Mouse (Mus musculus) ES-E14 (cell line): Measurements from ENCODE around the gene Med11.

Experiments used
- CHD2 ChIP-seq: IDR thresholded peaks from 2 replicates; pipeline ENCODE4 v1.6.1; 2014; ENCODE audit warnings: mild to moderate bottlenecking, low read depth, low read length, inconsistent platforms
- HCFC1 ChIP-seq: IDR thresholded peaks from 2 replicates; pipeline ENCODE4 v1.6.1; 2012; ENCODE audit warnings: low read length, inconsistent platforms, borderline replicate concordance; ENCODE audit not compliant: insufficient read depth
- MAFK ChIP-seq: IDR thresholded peaks from 2 replicates; pipeline ENCODE4 v1.6.1; 2014; ENCODE audit warnings: mild to moderate bottlenecking, low read depth, low read length, inconsistent platforms; ENCODE audit not compliant: insufficient read depth
- ZC3H11A ChIP-seq: IDR thresholded peaks from 2 replicates; pipeline ENCODE4 v1.6.1; 2012; ENCODE audit warnings: low read depth, mild to moderate bottlenecking, inconsistent platforms, low read length, borderline replicate concordance
- ZNF384 ChIP-seq: IDR thresholded peaks from 2 replicates; pipeline ENCODE4 v1.6.1; 2012; ENCODE audit warnings: low read depth, low read length, inconsistent platforms

DNA sequence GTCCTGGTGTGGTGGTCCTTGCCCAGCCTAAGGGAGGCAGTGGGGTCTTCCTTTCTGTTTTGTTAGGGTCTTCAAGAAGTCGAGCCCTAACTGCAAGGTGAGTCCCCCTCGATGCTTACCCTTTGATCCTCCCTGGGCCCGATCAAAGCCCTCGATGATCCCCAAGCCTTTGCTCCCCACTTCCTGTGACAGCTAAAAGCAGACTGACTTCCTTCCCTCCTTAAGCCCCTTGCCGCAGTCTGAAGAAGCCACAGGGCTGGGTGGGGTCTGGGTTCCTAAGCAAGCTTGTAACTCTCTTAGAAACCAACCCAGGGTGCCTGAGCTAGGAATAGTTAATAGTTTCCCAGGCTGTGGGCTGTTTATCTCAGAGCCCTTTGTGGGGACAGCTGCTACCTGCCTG lies 16.2 kb upstream of the Med11 start:
- TF ChIP-seq MAFK (no peak), ZC3H11A (no peak), CHD2 (no peak), ZNF384 (no peak), HCFC1 (no peak)
